Mouse (Mus musculus) CD8-positive naive resting alpha-beta T cell, adult 2 months (primary cell): ENCODE results near the gene Wnt5a.

Experiments used
- DNase-seq, 2 experiments: peaks; one replicate each; pipeline ENCODE4 v3.0.0; 2022; ENCODE audit warnings: low read depth in 2 of 2, low spot score in 2 of 2

Wnt5a gene

GRCm38 (mm10) chr14:28508288-28509258 lies 4.0 kb downstream of the Wnt5a start:
- DNase-seq: no peak

GRCm38 (mm10) chr14:28509441-28510340 lies 5.1 kb downstream of the Wnt5a start:
- no peak for DNase-seq

- no peak for DNase-seq
These were observed 5.9 kb downstream of the Wnt5a start for GRCm38 (mm10) chr14:28510341-28511028.

GRCm38 (mm10) chr14:28511029-28511651 lies 6.6 kb downstream of the Wnt5a start:
- DNase-seq: no peak

- DNase-seq: no peak
These were observed 8.4 kb downstream of the Wnt5a start for GRCm38 (mm10) chr14:28512805-28513590.

GRCm38 (mm10) chr14:28514171-28514570 lies 9.6 kb downstream of the Wnt5a start:
- no peak for DNase-seq

- DNase-seq: no peak
These were observed 10.8 kb downstream of the Wnt5a start for GRCm38 (mm10) chr14:28515331-28515730.

GRCm38 (mm10) chr14:28517631-28518560 lies 13.3 kb downstream of the Wnt5a start:
- DNase-seq: no peak

GRCm38 (mm10) chr14:28521106-28521505 lies 16.6 kb downstream of the Wnt5a start:
- no peak for DNase-seq

- DNase-seq: no peak
These were observed 18.1 kb downstream of the Wnt5a start for GRCm38 (mm10) chr14:28522611-28523010.

- DNase-seq: no peak
These were observed 21.0 kb downstream of the Wnt5a start for GRCm38 (mm10) chr14:28525566-28525965.

GRCm38 (mm10) chr14:28528151-28528685 lies 23.7 kb downstream of the Wnt5a start:
- DNase-seq: no peak

- DNase-seq: no peak
These were observed 27.0 kb downstream of the Wnt5a start for GRCm38 (mm10) chr14:28531531-28531930.

GRCm38 (mm10) chr14:28532943-28533342 lies 28.4 kb downstream of the Wnt5a start:
- no peak for DNase-seq

GRCm38 (mm10) chr14:28533876-28534275 lies 29.3 kb downstream of the Wnt5a start:
- DNase-seq: no peak

- DNase-seq: no peak
These were observed 31.3 kb downstream of the Wnt5a start for GRCm38 (mm10) chr14:28535814-28536213.

- DNase-seq: no peak
These were observed 35.0 kb downstream of the Wnt5a start for GRCm38 (mm10) chr14:28539577-28539976.

GRCm38 (mm10) chr14:28542117-28542741 lies 37.7 kb downstream of the Wnt5a start:
- no peak for DNase-seq
